Mouse (Mus musculus): ENCODE results near the gene Car6. TPM values are rescaled to one million over a fixed set of nuclear protein-coding genes. Genes with fewer than 3 reads are reported as not detected.
A peak's percentile ranks its signal among the peaks of the same experiment; 100 is the strongest.

The Car6 gene
- total RNA-seq, 2 experiments from 2014 or later = not detected

DNA sequence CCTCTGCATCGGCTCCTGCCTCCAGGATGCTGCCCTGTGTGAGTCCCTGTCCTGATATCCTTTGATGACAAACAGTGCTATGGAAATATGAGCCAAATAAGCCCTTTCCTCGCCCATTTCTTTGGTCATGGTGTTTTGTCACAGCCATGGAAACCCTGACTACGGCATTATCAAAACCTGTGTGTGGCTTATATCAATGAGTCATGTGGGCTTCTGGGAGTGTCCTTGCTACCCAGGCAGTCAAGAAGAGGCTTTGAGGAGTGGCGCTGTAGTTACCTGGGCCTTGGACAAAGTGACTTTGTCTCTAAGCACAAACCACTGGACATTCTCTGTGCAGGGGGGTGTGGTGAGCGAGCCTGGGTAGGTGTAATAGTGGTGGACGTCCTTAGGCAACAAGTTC, 8.9 kb downstream of the Car6 start:
- no peak for DNase-seq (ENCODE audit: low spot score in 2 of 2)

GRCm38 (mm10) chr4:150188236-150188635, 12.9 kb downstream of the Car6 start:
- no peak for DNase-seq (ENCODE audit: low spot score in 2 of 2)

DNA sequence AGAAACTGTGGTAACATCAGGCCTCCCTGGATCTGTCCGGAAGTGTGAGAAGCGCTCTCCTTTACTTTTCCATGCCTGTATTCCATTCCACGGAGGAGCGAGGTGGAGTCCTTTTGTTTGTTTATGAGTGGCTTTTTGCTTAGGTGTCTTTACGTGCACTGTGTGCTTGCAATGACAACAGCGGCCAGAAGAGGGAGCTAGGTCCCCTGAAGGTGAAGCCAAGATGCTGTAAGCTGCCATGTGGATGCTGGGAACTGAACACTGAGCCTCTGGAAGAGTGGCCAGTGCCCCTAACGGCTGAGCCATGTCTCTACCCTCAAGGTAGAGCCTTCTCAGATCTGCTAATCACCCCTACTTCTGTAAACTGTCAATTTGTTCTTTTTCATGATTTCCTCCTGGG, 19.8 kb downstream of the Car6 start:
- DNase-seq (ENCODE audit: low spot score in 2 of 2) = no peak

DNA sequence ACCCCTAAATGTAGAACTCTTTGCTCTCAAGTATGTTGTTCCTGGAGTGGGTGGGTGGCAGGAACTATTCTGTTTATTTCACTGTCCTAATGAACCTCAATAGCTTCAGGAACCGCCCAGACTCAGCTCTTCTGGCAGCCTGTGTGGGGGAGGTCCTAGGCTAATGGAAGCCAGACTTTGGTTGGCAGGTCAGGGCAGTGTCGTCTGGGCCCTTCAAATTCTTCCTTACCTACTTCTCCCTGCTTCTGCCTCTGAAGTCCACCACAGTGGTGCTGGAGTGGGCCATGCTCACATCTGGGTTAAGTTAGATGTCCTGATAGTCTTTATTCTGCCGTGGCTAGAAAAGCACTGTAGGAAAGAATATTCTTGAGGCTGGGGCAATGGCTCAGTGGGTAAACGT, 23.0 kb downstream of the Car6 start:
- no peak for DNase-seq (ENCODE audit: low spot score in 2 of 2)

- no peak for DNase-seq (ENCODE audit: low spot score in 2 of 2)
These were observed 24.0 kb downstream of the Car6 start for GRCm38 (mm10) chr4:150177122-150177521.

DNA sequence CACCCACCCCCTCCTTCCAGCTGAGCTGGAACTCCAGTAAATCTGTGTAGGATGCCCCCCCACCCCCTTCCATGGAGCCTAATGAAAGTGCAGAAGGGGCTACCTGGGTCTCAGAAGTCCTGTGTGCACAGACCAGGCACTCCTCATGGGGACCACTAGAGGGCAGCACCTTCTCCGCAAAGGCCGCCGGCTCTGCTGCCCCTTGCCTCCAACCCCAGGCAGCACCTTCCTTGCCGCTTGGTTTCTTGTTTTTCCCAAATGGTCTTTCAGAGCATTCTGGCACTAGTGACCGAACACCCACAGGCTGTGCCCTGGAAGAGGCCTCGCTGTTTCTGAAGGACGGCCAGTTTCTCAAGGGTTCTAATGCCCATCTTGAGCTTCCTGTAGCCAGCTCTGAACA, 24.6 kb downstream of the Car6 start:
- DNase-seq (ENCODE audit: low spot score in 2 of 2) = peak in 1 of 2 experiments; percentile 40

DNA sequence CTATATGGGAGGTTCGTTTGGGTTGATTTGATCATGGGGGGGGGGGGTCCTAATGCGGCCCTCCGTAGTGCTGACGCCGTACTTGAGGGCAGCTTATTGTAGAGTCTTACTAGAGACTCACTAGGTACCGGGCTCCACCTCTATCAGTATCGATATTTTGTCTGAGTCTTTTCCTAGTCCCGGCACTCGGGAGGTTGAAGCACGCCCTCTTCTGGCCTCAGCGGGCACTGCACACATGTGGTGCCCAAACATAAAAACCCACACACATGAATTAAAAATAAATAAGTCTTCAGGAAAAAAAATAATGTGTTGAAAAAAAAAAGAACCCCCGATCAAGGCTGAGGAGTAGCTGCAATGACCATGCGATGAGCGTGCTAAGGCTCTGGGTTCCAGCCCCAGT, 27.1 kb downstream of the Car6 start:
- no peak for DNase-seq (ENCODE audit: low spot score in 2 of 2)

DNA sequence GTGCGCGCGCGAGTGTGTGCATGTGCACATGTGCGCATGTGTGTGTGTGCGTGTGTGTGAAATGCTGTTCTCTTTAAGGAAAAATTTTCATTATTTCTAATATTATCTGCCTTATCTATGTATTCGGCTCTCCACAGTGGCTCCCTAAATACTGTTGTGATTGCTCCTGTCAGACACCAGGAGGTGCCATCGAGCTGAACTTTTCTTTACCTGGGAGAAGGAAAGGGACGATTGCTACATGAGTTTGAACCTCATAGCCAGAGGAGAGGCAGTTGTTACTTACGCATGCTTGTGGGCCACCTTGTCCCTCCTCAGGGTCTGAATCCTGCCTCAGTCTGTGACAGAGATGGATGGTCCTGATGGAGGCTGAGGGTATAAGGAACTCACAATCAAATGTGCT, 27.9 kb downstream of the Car6 start:
- peak in 1 of 2 experiments; percentile 39 for DNase-seq (ENCODE audit: low spot score in 2 of 2)

- no peak for DNase-seq (ENCODE audit: low spot score in 2 of 2)
These were observed 29.0 kb downstream of the Car6 start for GRCm38 (mm10) chr4:150172107-150172506.

GRCm38 (mm10) chr4:150168406-150168805, 32.7 kb downstream of the Car6 start:
- DNase-seq (ENCODE audit: low spot score in 2 of 2) = peak in 1 of 2 experiments; percentile 15

GRCm38 (mm10) chr4:150164875-150165274, 36.3 kb downstream of the Car6 start:
- DNase-seq (ENCODE audit: low spot score in 2 of 2) = no peak

- no peak for DNase-seq (ENCODE audit: low spot score in 2 of 2)
These were observed 38.5 kb downstream of the Car6 start for GRCm38 (mm10) chr4:150162561-150163169.

DNA sequence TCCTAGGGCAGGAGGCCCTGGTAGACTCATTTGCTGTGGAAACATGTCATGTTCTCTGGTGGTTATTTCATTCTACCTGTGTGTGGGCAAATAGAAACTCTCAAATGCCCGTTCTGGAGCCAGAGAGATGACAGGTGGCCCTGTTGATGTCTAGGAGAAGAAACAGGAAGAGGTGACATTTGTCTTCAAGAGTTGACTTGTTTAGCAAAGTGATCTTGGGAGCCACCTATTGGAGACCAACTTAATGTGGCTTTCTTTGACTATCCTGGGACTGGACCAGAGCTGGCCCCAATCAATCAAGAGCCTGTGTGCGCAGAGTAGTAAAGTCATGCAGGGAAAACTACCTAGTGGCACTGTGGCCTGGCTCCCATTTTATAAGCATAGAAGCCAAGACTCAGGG, 41.7 kb downstream of the Car6 start:
- no peak for DNase-seq (ENCODE audit: low spot score in 2 of 2)

GRCm38 (mm10) chr4:150157348-150157882, 43.7 kb downstream of the Car6 start:
- DNase-seq (ENCODE audit: low spot score in 2 of 2) = no peak

GRCm38 (mm10) chr4:150155731-150156130, 45.4 kb downstream of the Car6 start:
- no peak for DNase-seq (ENCODE audit: low spot score in 2 of 2)

DNA sequence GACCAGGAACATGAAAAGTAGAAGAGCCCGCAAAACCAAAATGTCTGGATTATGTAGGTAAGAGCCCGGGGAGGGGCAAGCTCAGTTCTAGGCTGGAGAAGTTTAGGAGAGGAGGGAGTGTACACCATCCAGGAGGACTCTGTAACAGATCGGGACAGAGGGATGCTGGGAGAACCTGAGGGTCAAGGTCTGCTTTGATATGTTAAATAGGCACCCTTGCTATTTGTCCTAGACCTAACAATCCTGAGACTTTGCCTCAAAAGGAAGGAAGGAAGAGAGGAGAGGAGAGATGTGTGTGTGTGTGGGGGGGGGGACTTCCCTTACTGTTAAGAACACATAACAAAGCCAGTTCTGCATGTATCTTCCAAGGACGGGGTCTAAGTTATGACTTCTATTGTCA, 45.8 kb downstream of the Car6 start:
- no peak for DNase-seq (ENCODE audit: low spot score in 2 of 2)

- DNase-seq (ENCODE audit: low spot score in 2 of 2) = no peak
These were observed 48.6 kb downstream of the Car6 start for GRCm38 (mm10) chr4:150152483-150152882.

- DNase-seq (ENCODE audit: low spot score in 2 of 2) = no peak
These were observed 50.1 kb downstream of the Car6 start for GRCm38 (mm10) chr4:150151045-150151444.

DNA sequence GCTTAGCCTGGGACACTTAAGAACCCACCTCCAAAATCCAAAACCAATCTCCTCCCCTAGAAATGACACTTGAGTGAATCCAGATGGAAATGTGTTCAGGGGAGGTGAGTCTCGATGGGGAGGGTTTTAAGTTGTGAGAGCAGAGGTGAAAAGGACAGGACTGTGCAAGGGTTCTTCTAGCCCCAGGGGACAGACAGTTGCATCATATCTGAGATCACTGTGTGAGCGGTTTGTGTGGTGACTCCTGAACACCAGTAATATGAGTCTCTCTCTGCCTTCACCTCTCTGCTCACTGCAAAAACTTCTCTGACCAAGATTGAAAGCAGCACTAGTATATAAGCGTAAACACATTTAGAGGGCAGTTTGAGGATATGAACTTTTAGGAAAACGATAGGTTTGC, 54.8 kb downstream of the Car6 start:
- DNase-seq (ENCODE audit: low spot score in 2 of 2) = no peak

DNA sequence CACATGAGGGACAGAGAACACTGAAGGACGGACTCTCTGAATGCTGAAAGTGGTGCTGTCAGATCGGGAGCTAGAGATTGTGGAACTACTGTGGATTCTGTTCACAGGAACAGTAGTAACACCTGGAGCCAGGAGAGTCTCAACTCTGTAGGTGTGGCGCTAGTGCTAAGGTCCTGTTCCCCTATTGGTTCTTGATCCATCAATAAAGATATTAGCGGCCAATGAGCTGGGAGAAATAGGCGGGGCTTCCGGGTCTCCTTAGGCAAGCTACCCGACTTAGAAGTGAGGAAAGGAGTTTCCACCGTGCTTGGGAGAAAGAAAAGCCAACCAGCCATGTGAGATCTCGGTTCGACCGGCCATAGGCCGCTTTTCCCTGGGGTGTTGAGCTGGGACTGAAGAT, 56.9 kb downstream of the Car6 start:
- DNase-seq (ENCODE audit: low spot score in 2 of 2) = no peak

- no peak for DNase-seq (ENCODE audit: low spot score in 2 of 2)
These were observed 60.8 kb downstream of the Car6 start for GRCm38 (mm10) chr4:150140346-150140745.

DNA sequence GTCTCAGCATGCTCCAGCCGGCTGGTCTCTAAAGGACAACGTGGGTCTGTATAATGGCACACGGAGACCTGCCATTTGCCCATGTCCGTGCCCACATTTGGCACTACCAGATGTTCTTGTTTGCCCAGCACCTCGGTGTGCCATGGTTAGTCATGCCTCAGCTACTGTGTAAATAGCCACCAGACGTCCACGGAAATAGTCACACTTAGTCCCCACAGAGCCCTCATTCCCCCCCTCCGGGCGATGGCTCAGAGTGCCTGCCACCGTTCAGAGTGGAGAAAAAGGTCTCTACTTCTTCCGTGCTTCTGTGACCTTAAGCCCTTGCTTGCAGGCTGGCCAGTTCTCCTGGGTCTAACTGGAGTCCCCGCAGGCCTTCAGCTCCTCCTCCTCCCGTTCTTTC, 62.0 kb downstream of the Car6 start:
- no peak for DNase-seq (ENCODE audit: low spot score in 2 of 2)

DNA sequence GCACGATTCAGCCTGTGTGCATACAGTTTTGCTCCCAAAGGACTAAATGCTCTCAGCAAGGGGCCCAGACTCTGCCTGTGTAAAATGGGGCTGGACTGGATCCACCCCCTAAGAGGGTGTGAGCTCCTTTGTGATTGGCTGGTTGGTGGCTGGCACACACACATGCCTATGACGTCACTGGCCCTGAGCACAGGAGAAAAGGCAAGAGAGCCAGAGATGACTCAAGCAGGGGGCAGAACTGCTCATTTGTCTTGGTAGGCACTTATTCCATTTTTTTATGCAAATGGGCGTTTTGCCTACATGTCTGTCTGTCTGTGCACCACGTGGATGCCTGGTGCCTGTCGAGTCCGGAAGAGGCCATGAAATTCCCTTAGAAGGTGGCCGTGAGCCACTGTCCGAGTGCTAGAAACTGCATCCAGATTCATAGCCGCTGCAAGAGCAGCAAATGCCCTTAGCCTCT, 63.0 kb downstream of the Car6 start:
- DNase-seq (ENCODE audit: low spot score in 2 of 2) = peak; percentile 30 to 55

Data from layer of hippocampus, adult 18-20 months (tissue).